Mouse (Mus musculus) olfactory bulb, adult 2 months (tissue): Measurements from ENCODE around the gene Tmbim4.

Source experiments
- CTCF ChIP-seq: fragments of 200-500 bp; IDR thresholded peaks from 2 replicates; pipeline ENCODE4 v1.5.1; 2012; ENCODE audit warnings: low read depth, mild to moderate bottlenecking, low read length, moderate library complexity; ENCODE audit not compliant: insufficient read depth
- POLR2A ChIP-seq: fragments of 200-500 bp; IDR thresholded peaks from 2 replicates; pipeline ENCODE4 v1.6.1; 2012; ENCODE audit warnings: mild to moderate bottlenecking, low read depth, low read length, moderate library complexity; ENCODE audit not compliant: insufficient read depth

DNA sequence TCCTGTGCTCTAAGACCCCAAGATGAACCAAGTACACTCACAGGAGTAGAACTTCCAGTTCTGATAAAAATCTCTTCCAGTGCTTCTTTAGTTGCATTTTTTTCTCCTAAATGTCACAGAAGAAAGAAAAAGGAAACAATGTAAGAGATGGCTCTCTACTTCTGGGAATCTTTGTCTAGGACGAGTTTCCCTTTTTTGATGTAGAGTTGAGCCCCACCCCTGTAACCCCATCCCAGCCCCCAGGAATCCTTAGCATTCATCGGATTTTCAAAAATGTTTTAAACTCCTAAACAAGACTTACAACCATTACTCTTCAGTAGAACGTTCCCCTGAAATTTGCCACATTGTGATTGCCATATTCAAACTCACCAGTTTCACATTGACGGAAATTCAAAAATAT lies 31.1 kb upstream of the Tmbim4 start:
- TF ChIP-seq POLR2A: no peak
- TF ChIP-seq CTCF: no peak
